Mouse (Mus musculus) mouse embryonic stem cell (cell line): Measurements from ENCODE around the gene Olfr286.

ENCODE experiments used
- in situ Hi-C, 2 experiments: fragments of 300-500 bp; cut with MboI; formaldehyde crosslinking; loops; 1 replicate in 1 of 2; 3 replicates in 1 of 2; pipeline ENCODE4 v1.14.3; 2019 to 2020; ENCODE audit warnings: low sequenced_read_pairs in 2 of 2, low pct_unique_long_range_greater_than_20kb in 1 of 2, mixed read lengths in 1 of 2; ENCODE audit not compliant: unreplicated experiment in 1 of 2

The Olfr286 gene

DNA sequence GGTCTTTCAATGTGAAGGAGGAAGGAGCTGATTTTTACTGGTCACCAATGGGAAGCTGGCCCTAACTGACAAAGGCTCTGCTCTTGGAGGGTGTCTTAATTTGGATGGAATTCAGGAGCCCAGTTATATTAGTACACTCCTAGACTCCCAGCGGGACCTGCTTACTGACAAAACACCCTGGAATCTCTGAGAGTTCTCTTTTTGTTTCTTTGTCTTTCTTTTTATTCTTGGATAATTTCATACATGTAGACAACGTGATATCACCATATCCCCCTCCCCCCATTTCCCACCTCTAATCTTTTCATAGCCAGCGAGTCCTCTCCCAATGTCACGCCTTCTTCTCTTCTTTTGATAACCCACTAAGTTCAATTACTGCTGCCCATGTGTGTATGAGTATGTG, at the start of gene Olfr286:
TSS of gene Olfr286 (minus strand) at position 101 of the 400 bp plus-strand sequence.
- in situ Hi-C loops, result no loop called here

DNA sequence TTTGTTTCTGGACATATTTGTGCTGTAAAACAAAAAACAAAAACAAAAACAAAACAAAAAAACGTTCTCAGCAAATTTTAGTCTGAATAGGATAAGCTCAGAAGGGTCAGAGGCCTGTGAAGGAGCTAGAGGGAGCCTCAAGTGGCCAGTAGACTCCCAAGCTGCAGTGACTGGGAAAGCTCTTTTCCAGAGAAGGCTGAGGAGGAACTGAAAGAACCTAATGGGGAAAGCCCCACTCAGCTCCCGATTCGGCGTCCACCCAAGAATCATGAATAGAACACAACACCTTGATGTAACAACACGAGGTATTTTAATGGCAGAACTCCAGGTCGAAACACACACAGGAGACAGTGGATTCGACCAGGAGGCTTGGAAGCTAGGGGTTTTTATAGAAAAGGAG, 23.5 kb upstream of the Olfr286 start:
- in situ Hi-C loops, result no loop called here

DNA sequence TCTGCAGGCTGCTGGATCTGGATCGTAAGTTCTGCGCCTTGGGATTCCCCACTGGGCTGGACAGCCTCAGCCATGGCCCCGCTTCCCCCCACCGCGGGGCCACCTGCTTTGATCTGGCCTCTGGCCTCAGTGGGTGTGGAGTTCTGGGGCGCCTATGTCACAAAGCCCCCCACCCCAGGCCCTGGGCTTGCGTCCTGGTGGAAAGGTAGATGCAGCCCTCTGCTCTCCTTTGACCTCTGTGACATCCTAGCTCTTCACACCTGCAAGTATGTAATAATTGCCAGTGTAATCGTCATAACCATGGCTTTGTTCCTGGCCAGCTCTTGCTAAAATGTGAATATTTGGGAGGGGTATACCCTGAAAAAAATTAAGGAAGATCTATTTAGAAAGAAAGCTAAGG, 22.9 kb upstream of the Olfr286 start, which contains the start of gene H1fnt:
TSS of gene H1fnt (minus strand) at position 101 of the 400 bp plus-strand sequence.
- in situ Hi-C loops, result no loop called here

DNA sequence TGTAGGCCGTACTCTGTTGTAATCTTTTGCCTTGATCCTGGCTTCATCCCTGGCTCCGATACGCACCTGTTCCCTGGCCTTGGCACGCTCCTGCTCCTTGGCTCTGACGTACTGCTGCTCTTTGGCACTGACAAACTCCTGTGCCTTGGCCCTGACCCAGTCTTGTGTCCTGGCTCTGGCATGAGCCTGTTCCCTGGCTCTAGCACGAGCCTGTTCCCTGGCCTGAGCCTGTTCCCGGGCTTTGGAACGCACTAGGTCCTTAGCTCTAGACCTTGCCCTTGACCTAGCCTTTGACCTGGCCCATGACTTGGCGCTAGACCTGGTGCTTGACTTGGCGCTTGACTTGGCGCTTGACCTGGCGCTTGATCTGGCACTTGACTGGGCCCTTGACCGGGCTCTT, 22.0 kb upstream of the Olfr286 start:
- in situ Hi-C loops, result no loop called here

DNA sequence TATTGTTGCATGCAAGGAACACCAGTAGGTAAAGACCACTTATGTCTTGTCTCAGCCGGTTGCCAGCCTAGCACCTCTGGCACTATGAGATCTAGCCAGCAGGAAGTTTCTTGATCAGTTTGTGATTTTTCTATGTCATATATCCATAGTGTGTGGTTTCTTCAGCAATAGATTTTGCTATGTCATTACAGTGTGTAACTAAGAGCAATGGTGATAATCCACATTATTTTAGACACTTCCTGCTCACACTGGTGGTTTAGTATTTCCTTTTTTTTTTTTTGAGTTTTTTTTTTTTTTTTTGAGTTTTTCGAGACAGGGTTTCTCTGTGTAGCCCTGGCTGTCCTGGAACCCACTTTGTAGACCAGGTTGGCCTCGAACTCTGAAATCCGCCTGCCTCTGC, 1.2 kb upstream of the Olfr286 start:
- in situ Hi-C loops, result no loop called here

DNA sequence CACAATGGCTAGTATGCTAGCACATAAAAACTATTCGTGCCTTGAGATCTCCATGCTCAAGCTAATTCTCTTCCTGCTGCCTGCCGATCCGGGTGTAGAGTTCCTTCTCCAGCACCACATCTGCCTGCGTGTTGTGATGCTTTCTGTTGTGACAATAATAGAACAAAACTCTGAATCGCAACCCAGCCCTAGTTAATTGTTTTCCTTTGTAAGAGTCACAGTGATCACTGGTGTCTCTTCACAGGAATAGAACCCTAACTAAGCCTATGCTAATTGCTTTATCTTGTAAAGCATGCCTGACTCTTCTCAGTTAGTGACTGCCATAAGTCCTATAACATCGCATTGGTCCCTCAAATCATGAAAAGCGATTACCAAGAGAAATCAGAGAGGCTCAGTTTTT, 8.2 kb downstream of the Olfr286 start:
- in situ Hi-C loops, result no loop called here

DNA sequence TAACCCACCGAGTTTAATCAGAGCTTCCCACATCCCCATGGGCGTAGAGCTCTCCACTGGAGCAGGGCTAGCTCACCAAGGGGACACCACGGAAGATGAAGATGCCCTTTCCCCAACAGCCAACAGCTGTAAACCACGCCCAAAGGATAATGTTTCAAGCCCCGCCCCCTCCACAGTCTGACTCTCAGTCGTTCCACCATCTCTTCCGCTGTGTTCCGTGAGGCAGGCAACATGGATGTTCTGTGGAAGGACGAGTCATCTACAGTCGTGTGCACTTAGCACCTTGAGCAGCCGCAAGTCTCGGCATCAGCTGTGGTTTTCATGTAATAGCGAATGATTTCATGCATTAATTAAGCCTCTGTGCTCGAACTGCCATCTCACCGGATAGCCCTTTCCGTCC, 8.6 kb downstream of the Olfr286 start:
- in situ Hi-C loops, result no loop called here

DNA sequence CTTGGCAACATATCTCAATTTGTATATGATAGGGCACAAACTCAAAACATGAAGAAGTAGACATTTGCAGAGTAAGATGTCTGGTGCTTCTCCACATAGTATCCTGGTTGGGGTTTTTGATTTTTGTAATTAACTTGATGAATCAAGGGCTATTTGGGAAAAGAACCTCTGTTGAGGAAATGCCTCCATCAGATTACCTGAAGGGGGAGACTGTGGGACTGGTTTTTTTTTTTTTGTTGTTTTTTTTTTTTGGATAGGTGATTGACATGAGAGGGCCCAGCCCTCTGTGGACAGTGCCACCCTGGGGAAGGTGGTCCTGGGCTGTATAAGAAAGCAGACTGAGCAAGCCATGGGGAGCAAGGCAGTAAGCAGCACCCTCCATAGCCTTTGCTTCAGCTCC, 11.9 kb downstream of the Olfr286 start:
- in situ Hi-C loops, result no loop called here

DNA sequence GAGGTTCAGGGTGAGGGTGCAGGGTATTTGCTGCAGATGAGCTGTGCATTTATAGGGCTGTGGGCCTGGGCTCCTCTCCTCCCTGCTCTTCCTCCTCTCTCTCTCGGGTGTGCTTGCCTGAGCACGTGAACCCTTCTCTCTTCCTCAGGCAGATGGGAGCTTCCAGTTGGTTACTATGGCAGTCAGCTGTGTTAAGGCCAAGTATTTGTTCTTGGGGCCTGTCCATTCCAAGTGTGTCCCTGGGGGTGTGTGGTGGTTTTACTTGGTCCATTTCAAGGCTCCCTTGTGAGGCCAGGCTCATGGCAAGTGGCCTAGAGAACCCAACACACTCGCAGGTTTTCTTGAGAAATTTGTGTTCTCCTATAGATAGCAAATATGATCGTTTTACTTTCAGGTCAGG, 13.4 kb downstream of the Olfr286 start, which contains the start of the genes Gm44579 and Olfr287:
TSS of gene Gm44579 (minus strand) at position 101 of the 400 bp plus-strand sequence.
TSS of gene Olfr287 (minus strand) at position 180 of the 400 bp plus-strand sequence.
- in situ Hi-C loops, result no loop called here

DNA sequence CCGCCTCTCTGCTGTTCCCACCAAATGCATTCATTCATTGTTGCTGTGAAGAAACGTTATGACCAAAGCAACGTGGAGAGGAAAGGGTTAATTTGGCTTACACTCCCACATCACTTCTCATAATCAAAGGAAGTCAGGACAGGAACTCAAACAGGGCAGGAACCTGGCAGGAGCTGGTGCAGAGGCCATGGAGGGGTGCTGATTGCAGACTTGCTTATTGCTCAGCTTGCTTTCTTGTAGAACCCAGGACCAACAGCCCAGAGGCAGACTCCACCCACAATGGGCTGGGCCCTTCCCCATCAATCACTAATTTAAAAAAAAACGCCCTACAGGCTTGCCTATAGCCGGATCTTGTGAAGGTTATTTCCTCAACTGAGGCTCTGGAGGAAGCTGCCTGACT, 20.1 kb downstream of the Olfr286 start:
- in situ Hi-C loops, result no loop called here

DNA sequence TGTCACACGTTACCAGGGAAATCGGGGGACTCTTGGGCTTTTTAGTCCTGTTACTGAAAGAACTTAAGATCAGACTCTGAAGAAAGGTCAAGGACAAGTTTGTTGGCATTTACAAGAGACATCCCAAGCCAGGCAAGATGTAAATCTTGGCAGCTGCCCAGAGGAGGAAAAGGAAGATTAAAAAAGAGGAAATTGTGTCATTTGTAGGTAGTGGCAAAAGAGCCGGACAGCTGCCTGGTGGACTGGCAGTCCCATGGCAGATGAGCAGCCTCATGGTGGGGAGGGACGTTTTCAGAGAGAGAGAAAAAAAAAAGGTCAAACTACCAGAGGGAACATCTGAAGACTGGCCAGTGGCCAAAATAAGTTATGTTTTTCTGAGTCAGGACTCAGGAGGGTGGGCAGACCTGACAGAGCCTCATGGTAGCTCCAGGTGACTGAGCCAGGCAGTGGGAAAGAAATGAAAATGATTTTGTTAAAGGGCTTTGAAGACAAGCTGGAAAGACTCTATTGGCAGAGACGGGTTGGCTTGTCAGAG, 20.8 kb downstream of the Olfr286 start:
- in situ Hi-C loops, result no loop called here

DNA sequence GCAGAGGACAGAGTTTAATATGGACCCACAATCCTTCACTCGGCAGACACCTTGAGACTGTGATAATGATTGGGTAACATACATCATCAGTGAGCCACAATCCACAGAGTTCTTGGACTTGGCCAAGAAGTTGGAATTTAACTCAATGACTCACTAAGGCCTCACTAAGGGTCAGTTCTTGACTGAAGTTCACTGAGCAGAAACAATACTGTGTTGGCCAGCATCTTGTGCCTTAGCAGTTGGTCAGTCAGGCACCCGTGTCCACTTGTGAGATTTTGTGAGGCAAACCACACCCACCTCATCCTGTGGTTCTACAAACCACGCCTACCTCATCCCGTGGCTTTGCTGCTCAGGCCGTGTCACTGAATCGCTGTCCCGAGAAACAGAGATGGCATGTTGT, 24.6 kb downstream of the Olfr286 start:
- in situ Hi-C loops, result no loop called here

DNA sequence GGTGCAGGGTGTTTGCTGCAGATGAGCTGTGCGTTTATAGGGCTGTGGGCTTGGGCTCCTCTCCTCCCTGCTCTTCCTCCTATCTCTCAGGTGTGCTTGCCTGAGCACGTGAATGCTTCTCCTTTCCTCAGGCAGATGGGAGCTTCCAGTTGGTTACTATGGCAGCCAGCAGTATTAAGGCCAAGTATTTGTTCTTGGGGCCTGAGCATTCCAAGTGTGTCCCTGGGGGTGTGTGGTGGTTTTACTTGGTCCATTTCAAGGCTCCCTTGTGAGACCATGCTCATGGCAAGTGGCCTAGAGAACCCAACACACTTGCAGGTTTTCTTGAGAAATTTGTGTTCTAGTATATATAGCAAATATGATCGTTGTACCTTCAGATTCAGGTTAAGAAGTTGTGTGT, 38.8 kb downstream of the Olfr286 start, which contains the start of gene Olfr288:
TSS of gene Olfr288 (minus strand) at position 101 of the 400 bp plus-strand sequence.
- in situ Hi-C loops, result no loop called here

DNA sequence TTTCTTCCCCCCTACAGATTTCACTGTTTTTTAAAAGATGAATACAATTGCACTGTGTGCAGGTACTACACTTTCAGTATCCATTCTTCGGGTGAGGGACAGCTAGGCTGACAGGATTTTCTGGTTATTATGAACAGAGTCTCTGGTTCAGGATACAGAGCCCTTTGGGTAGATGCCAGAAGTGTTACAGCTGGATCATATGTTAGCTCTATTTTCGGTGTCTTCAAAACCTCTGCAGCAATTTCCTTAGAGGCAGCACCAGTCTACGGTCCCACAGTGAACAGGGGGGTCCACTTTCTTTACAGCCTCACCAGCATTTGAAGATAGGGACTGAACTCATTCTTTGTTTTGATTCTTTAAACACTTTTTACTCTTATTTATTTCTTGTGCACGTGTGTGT, 49.8 kb downstream of the Olfr286 start:
- in situ Hi-C loops, result loop anchor here (10.0 kb wide), 1 partner anchor 210 kb away; no protein-coding TSS in a partner anchor

DNA sequence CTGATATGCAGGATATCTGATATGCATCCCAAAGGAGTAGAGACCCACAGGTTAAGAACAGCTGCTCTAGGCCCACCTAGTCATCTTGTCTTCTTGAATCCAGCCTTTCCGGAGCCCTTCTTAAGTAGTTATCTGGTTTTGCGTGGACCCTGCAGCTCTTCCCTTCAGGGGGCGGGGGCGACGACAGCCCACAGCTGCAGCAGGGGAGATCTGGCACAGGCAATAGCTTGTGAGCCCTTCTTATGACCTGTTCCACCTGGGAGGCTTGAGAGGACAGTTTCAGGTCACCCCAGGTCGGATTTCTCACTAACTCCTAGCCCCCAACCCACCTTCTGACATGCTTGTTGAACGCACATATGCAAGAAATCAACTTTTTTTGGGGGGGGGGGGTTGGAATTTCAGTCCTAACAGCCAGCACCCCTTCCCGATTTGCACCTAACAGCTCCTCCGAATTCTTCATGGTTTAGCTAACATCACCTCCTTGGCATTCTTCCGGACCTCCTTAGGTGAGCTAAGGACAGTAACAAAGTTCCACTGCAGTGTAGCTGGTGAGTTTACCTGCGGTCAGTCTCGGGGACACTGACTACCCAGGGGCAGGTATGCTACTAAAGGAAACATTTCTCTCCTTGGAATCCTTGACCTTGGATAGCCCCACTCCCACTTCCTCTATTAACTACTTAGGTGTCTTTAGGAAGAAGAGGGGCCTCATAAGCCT, 52.2 kb downstream of the Olfr286 start:
- in situ Hi-C loops, result loop anchor here (10.0 kb wide), 1 partner anchor 213 kb away; no protein-coding TSS in a partner anchor

DNA sequence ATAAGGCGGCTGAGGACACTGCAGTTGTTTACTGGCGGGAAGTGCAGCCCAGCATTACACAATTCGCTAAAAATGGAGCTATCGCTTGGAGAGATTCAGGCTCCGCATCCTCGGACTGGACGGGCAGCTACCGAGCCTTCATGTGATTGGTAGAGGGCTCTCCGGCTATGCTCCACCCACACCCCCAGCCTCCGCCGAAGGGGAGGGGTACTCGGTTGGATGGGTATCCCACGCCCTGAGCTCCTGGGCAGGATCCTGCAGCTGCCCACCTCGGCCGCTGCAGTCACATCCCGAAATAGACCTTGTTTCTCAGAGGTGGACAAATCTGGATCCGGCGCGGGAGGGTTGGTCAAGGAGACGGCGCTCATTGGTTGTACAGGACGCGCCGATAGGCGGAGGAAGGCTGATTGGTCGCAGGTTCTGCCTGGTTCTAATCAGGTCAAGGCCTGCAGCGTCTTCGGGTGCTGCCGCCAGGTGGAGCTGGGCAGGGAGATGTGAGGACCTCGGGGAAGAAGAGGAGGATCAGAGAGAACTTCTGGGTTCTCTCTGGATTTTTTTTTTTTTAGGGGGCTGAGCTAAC, 53.0 kb downstream of the Olfr286 start:
- in situ Hi-C loops, result loop anchor here (10.0 kb wide), 1 partner anchor 214 kb away; no protein-coding TSS in a partner anchor

DNA sequence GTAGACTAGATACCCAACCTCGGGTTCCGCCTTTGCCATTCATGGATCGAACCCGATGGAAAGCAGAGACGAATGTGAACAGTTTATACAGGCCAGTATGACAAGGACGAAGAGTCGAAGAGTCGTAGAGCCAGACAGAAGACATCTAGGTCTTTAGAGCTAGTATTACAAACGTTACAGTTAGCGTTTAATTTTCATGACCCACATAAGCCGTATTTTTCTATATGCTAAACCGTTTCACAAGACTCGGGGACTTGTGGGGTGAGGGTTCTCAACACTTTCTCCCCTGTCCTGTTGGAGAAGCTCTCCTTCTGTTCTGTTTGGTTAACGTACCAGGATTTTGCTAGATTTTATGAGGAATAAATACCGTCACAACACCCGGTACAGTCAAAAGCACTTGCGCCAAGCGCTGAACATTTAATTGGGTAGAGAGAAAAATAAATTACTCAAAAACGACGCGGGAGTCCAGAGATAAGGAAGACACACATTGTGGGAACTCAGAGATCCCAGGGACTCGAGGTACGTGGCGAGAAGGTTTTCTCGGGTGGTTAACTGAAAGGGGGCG, 53.6 kb downstream of the Olfr286 start:
- in situ Hi-C loops, result loop anchor here (10.0 kb wide), 1 partner anchor 214 kb away; no protein-coding TSS in a partner anchor

DNA sequence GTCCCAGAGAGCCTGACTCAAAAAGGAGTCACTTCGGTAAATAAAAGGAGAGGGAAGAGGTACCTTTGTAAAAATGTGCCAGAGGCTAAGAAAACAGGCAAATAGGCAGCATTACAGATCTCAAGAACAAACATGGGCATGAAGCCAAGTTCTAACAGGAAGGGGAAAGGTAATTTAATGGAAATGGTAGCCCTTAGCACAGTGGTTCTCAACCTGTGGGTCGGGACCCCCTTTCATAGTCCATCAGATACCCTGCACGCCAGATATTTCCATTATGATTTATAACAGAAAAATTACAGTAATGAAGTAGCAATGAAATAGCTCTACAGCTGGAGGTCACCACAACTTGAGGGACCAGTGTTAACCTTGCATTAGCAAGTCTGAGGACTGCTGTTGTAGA, 56.9 kb downstream of the Olfr286 start:
- in situ Hi-C loops, result no loop called here
